Mouse (Mus musculus) ES-CJ7 (cell line): ENCODE results near the gene Rcc1l.

ENCODE experiments used
- DNase-seq: peaks from one replicate; pipeline ENCODE4 v3.0.0; 2011; ENCODE audit warnings: low read depth, low spot score

Gene Rcc1l

DNA sequence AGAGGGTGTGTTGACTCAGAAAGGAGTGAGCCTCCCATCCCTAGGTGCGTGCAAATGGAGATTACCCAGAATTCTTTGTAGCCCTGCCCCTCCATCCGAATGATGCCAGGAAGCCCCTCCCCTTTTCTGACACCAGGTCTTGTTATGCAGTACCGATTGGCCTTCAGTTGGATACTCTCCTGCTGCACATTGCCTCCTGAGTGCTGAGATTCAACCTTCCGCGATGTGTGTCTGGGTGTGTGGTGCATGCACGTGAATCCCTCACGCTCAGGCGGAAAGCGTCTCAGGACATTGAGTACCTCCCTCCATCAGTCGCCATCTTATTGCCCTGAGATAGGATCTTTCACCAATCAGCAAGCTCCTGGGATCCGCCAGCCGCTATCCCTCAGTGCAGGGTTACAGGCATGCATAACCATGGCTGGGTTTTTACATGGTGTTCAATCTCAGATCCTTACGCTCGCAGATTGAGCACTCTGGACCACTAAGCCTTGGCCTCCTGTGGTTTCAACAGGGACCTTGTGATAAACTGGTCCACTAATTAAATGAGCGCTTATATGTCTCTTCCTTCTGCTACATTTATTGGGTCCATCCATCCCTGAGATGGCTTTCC lies 57.7 kb downstream of the Rcc1l start:
- peak; percentile 82 for DNase-seq

DNA sequence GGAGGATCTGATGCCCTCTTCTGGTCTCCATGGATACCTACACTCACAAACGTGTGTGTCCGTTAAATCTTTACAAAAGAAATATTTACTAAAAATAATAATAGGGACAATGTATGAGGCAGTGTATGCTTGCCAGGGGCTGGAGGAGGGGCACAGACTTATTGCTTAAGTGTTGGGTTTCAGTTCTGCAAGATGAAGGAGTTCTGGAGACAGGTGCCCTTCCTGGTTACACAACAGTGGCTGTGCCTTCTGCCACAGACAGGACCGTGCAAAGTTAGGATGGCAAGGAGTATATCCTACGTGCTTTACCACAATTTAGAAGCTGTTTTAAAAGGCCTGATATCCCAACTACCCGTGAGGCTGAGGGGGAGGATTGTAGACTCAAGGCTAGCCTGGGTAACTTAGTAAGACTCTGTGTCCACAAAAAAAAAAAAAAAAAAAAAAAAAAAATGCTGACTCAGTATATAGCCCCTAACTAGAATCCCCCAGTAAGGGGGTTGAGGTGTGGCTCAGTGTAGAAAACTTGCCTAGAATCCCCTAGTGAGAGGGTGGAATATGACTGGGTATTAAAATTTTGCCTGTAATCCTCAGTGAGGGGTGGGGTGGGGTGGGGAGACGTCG lies 60.8 kb downstream of the Rcc1l start:
- no peak for DNase-seq

DNA sequence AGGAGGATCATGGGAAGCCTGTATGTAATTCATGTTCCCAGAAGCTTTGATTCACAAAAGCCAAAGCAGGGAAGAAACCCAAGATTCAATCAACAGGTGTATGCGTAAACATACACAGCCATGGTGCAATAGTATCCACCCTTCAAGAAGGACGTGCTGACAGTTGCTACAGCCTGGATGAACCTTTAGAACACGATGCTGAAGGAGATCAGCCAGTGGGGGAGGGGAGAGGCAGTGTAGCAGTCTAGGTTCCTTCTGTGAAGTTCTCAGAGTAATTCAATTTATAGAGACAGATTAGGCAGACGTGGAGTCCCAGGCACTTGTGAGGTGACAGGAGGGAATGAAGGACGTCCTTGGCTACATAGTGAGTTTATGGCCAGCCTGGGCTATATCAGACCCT lies 61.6 kb downstream of the Rcc1l start:
- DNase-seq, result no peak

DNA sequence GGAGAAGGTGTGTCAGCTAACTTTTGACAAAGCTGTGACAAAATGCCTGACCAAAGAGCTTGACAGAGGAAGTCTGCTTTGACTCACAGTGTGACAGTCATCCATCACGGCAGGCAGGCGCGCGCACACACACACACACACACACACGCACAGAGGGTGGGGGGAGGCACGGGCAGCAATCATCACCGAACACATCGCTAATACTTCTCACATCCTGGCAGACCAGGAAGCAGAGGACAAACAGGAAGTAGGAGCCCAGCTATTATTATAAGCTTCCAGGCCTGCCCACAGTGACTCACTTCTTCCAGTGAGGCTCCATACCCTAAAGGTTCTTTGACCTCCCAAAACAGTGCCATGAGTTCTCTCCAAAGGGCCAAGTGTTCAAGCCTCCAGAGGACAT lies 70.7 kb downstream of the Rcc1l start:
- DNase-seq, result no peak

DNA sequence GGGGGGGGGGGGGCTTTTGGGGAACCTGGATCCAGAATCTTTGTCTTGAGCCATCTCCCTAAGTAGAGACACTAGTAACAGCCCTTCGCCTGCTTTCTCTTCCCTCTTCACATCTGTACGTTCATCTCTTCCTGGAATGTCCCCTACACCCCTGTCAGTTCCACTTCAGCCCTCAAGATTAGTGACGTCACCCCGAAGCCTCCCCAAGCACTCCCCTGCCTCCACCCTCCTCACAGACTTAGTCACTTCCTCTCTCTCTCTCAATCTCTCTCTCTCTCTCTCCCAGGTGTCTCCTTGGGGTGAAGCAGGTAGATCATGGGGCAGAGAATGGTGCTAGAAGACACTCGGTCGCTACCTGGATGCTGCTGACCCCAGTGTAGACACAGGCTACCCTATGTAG lies 73.9 kb downstream of the Rcc1l start:
- DNase-seq, result no peak

DNA sequence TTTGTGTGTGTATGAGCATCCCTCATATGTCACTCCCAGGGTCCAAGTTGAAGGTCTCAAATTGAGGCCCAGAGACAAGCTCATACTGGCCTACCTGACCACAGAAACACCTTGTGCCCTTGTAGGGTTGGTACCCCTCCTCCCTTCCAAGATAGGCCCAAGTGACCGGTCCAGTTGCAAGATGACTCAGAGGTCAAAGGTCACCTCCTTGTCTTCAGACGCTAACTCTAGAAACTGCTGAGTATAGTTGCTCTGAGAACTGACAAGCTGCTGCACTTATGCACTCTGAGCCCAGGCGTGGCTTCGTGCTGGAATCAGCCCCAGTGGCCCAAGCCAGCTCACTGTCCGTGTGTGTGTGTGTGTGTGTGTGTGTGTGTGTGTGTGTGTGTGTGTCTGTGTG lies 74.7 kb downstream of the Rcc1l start:
- DNase-seq, result no peak

DNA sequence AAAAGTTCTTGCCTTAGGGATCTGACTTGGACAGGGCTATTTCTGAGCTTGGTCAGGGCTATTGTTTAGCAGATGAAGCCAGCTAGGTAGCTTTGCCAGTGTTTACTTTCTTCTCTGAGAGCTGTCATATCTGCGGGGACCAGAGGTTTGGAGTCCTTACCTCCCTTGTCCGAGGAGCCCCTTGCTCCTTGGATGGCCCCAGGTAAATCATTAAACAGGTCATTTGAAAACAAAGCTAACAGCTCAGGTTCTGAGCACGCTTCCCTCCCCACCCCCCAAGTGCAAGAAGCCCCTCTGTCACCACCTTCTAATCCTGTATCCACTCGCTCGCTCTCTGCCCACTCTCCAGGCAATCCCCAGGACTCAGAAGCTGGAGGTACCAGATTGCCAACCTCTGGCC lies 75.3 kb downstream of the Rcc1l start:
- no peak for DNase-seq

DNA sequence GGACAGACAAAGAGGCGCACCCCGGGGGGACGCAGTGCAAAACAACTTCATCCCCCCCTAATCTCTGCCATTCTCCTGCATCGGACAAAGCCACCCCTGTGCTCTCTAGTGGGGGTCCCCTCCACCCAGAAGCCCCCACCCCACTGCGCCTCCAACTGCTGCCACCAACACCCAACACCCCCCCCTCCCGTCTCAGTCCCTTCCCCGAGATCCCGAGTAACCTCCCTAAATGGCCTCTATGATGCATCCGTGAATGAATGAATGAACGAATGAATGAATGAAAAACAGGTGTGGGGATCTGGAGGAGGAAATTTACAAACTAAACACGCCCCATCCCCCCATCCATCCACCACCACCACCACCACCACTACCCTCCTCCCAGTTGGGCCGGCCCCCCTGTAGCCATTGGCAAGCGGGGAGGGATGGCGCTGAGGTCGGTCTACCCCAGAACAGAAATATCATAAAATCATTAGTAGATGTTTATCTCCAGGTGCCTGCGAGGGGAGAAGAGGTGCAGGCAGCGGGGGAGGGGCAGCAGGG lies 76.3 kb downstream of the Rcc1l start:
- DNase-seq, result no peak

DNA sequence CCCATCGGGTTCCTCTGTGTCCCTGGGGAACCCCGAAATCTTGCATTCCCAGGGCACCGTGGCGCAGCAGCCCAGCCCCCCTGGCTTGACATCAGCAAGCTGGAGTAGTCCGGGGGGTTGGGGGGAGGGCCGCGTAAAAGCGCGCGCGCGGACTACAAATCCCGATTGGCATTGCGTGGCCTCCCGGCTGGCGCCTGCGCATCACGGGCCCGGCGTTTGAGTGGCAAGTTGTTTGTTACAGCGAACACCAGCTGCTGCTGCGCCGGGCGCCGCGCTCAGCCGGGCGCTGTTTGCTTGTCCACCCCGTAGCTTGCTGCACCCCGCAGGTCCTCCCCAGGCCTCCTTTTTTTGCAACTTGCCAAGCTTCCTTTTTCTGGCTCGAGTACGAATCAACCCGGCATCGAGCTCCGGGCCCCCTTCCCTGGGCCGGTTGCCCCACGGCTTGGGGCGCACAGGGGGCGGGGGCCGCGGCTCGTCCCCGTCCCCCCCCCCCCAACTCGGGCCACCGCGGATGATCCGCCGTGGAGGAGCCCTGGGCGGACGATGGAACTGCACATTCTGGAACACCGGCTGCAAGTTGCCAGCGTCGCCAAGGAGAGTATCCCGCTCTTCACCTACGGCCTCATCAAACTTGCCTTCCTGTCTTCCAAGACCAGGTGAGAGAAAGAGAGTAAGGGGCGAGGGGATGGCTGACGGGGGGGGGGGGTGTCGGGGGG lies 76.9 kb downstream of the Rcc1l start, which contains the start of gene Castor2:
Gene Castor2, plus strand, starts transcription at position 216 of the 716 bp plus-strand sequence.
- peak; percentile 93 for DNase-seq

DNA sequence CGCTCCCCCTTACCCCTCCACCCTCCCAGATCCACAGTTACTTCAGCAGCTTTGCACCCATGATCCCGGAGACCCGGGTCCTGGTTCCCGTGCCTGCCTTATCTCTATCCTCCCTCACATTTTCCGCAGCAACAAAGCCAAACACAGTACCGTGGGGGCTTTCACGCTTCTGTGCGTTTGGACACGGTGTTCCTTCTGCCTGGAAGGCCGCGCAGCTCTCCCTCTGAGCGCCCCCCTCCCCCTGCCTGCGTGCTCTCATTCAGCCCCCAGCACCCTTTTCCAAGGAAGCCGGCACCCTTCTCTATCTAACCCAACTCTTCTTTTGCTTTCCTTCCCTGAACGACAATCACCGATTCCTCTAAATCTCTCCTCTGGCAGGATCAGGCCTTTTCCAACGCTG lies 77.6 kb downstream of the Rcc1l start:
- DNase-seq, result no peak

DNA sequence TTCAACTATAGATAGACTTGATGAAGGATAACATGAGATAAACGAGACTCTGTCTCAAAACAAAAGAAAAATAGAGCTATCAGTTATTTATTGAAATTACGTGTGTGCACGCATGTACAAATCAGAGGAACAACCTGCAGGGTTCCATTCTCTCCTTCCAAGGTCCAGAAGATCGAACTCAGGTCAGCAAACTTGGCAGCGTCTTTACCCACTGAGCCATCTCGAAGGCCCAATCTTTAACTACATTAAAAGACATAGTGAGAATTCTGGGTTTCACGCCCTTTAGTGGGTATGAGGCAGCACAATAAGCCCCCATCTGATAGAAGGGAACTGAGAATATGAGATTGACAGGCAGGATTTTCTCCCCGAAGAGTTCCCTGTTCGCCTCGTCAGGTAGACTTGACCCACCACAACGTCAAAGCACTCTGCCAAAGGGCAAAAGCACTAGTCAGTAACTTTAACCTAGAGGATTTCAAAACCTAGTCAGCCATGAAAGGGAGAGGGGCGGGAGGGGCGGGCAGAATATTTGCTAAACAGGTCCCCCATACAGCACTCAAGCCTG lies 78.2 kb downstream of the Rcc1l start:
- DNase-seq, result no peak
